Mouse (Mus musculus): Measurements from ENCODE around the gene Rsrc1.

- no peak for TF ChIP-seq CTCF (IDR thresholded peaks at IDR 0.05; ENCODE audit: control insufficient read depth, insufficient read depth, insufficient replicate concordance, low read depth, low read length)
- TF ChIP-seq POLR2A (IDR thresholded peaks at IDR 0.05; ENCODE audit: control insufficient read depth, low read depth, low read length): no peak
These were observed 363.4 kb downstream of the Rsrc1 start for GRCm38 (mm10) chr3:67344599-67344998.

Measured in testis, adult 2 months (tissue).